Comparison of ENCODE assay signal across 21 mouse cellular contexts in genomic region chr17:84502341-84502740, GRCm38 (mm10). TPM values are rescaled to one million over a fixed set of nuclear protein-coding genes. Genes with fewer than 3 reads are reported as not detected.
"Had no signal": no experiment of that assay in that cellular context is flagged by ENCODE, and none has a peak within 500 bp of the region (broad histone marks: within the 10 kb centered on the region; RNA-seq: fewer than 3 reads in every experiment).

No protein-coding gene starts in this region.

- H3K9me3 ChIP-seq: lung, embryonic 15.5 days; megakaryocyte, embryonic 14.5 days; midbrain, embryonic 12.5 days; midbrain, embryonic 15.5 days; neural tube, embryonic 13.5 days; neural tube, embryonic 15.5 days had no signal

- H3K4me2 ChIP-seq: lung, embryonic 15.5 days; midbrain, embryonic 12.5 days; midbrain, embryonic 15.5 days; neural tube, embryonic 13.5 days; neural tube, embryonic 15.5 days had no signal

- H3K36me3 ChIP-seq: lung, embryonic 15.5 days; midbrain, embryonic 12.5 days; midbrain, embryonic 15.5 days; neural tube, embryonic 13.5 days; neural tube, embryonic 15.5 days had no signal

- H3K4me3 ChIP-seq: lung, embryonic 15.5 days; megakaryocyte, embryonic 14.5 days; midbrain, embryonic 12.5 days; midbrain, embryonic 15.5 days; neural tube, embryonic 13.5 days; neural tube, embryonic 15.5 days had no signal

- H3K27ac ChIP-seq: lung, embryonic 15.5 days; macrophage; midbrain, embryonic 12.5 days; midbrain, embryonic 15.5 days; neural tube, embryonic 13.5 days; neural tube, embryonic 15.5 days had no signal

- H3K9ac ChIP-seq: liver, postnatal 0 days; lung, embryonic 15.5 days; midbrain, embryonic 12.5 days; midbrain, embryonic 15.5 days; neural tube, embryonic 13.5 days; neural tube, embryonic 15.5 days had no signal

- DNase-seq: liver, postnatal 0 days; lung, adult 2 months; lung, postnatal 14 days; lung, postnatal 36 days; retina, postnatal 1 day; right cerebral cortex, adult 18-20 months; right cerebral cortex, postnatal 25 days; right cerebral cortex, postnatal 4 days; spleen, adult 18-20 months; thymus, adult 18-20 months; thymus, postnatal 14 days; thymus, postnatal 36 days had no signal

- H3K4me1 ChIP-seq: megakaryocyte, embryonic 14.5 days; midbrain, embryonic 12.5 days; midbrain, embryonic 15.5 days; neural tube, embryonic 13.5 days; neural tube, embryonic 15.5 days had no signal

- H3K27me3 ChIP-seq: lung, embryonic 15.5 days; midbrain, embryonic 12.5 days; midbrain, embryonic 15.5 days; neural tube, embryonic 13.5 days; neural tube, embryonic 15.5 days had no signal

- ATAC-seq: liver, postnatal 0 days; lung, postnatal 0 days; midbrain, embryonic 15.5 days had no signal

RNA-seq across cellular contexts. Expression of gene Plekhh2, which starts 9.4 kb away (rescaled TPM):
- total RNA-seq: monocyte, adult 5-6 weeks had no signal
